Mouse (Mus musculus): ENCODE data around the gene G3bp1.

DNA sequence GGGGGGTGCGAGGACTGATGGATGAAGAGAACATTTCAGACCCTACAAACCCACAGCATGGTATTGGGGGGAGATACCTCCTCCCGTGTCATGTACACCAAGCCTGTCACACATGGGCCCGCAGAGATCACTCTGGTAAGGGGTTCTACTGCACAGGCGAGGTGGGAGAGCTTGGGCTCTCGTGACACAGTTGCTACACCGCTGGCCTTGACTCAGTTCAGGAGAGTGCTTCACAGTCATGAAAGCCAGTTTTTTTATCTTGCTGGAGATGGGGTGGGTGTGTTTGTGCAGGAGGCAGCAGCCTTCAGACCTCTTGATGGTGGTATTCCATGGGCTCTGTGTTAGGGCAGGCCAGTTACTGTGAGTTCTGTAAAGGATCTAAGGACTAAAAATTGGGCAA lies 33.4 kb upstream of the G3bp1 start:
- TF ChIP-seq CTCF (conservative IDR thresholded peaks at IDR 0.05 in 1 of 2, IDR thresholded peaks at IDR 0.05 in 1 of 2; ENCODE audit: low read depth in 2 of 2, low read length in 2 of 2), result no peak
- TF ChIP-seq POLR2A (IDR thresholded peaks at IDR 0.05; ENCODE audit: low read depth, low read length), result no peak
- TF ChIP-seq ZMIZ1 (IDR thresholded peaks at IDR 0.05; ENCODE audit: low read depth, low read length), result no peak
- no peak for TF ChIP-seq TCF12 (IDR thresholded peaks at IDR 0.05; ENCODE audit: low read depth, low read length)
- no peak for TF ChIP-seq HCFC1 (IDR thresholded peaks at IDR 0.05; ENCODE audit: low read depth, low read length)
- TF ChIP-seq MXI1 (IDR thresholded peaks at IDR 0.05; ENCODE audit: low read depth, low read length), result no peak
- no peak for TF ChIP-seq JUN (IDR thresholded peaks at IDR 0.05; ENCODE audit: insufficient read depth, low read depth, low read length)
- no peak for TF ChIP-seq KAT2A (IDR thresholded peaks at IDR 0.05; ENCODE audit: insufficient replicate concordance, low read length)
- TF ChIP-seq USF1 (IDR thresholded peaks at IDR 0.05; ENCODE audit: low read depth, low read length), result no peak
- TF ChIP-seq MYC (IDR thresholded peaks at IDR 0.05; ENCODE audit: low read depth, low read length), result no peak
- TF ChIP-seq ZKSCAN1 (IDR thresholded peaks at IDR 0.05; ENCODE audit: borderline replicate concordance, low read depth, low read length), result no peak
